Mouse (Mus musculus) forebrain, embryonic 13.5 days (tissue): ENCODE data around the gene Recql5. TPM values are rescaled to one million over a fixed set of nuclear protein-coding genes. Genes with fewer than 3 reads are reported as not detected.

Source experiments
- ATAC-seq: fragments of 200-750 bp; cut with Nextera tagmentation; 2 replicates; pipeline ENCODE4 v1.8.0; 2017
- H3K27ac ChIP-seq: fragments of 300-500 bp; sonication (generic); 2 replicates; pipeline ENCODE4 v1.5.1; 2015; ENCODE audit warnings: inconsistent platforms, mild to moderate bottlenecking, moderate library complexity
- H3K27me3 ChIP-seq: fragments of 300-500 bp; sonication (generic); 2 replicates; pipeline ENCODE4 v1.6.1; 2015; ENCODE audit warnings: mild to moderate bottlenecking, inconsistent platforms
- H3K36me3 ChIP-seq: fragments of 300-500 bp; sonication (generic); 2 replicates; pipeline ENCODE4 v1.6.1; 2015; ENCODE audit warnings: mild to moderate bottlenecking, inconsistent platforms; ENCODE audit not compliant: poor library complexity, severe bottlenecking
- H3K4me1 ChIP-seq: fragments of 300-500 bp; sonication (generic); 2 replicates; pipeline ENCODE4 v1.6.1; 2015; ENCODE audit warnings: inconsistent platforms
- H3K4me2 ChIP-seq: fragments of 300-500 bp; sonication (generic); 2 replicates; pipeline ENCODE4 v1.6.1; 2015; ENCODE audit warnings: inconsistent platforms, mild to moderate bottlenecking, moderate library complexity
- H3K4me3 ChIP-seq: fragments of 300-500 bp; sonication (generic); 2 replicates; pipeline ENCODE4 v1.5.1; 2015; ENCODE audit warnings: mild to moderate bottlenecking, inconsistent platforms
- H3K9ac ChIP-seq: fragments of 300-500 bp; sonication (generic); 2 replicates; pipeline ENCODE4 v1.6.1; 2015; ENCODE audit warnings: mild to moderate bottlenecking, inconsistent platforms
- H3K9me3 ChIP-seq: fragments of 300-500 bp; sonication (generic); replicated peaks from 2 replicates; pipeline ENCODE4 v1.6.1; 2016; ENCODE audit warnings: inconsistent platforms
- WGBS: fragments of 180-500 bp; shearing (Covaris S2); methylation state at CpG from one replicate; pipeline ENCODE4 v1.1.7; 2015; 5-methylcytosine and 5-hydroxymethylcytosine counted together
- polyA plus RNA-seq: library from polyadenylated mRNA; unstranded; fragments of >200 nt; fragmentation: Nextera tagmentation; extraction: Ambion mirVana; gene quantifications from 2 replicates; pipeline ENCODE4 v1.2.1, GENCODE M21; 2015

The Recql5 gene
- polyA plus RNA-seq, 1 experiment from 2014 or later: 24.4 TPM

DNA sequence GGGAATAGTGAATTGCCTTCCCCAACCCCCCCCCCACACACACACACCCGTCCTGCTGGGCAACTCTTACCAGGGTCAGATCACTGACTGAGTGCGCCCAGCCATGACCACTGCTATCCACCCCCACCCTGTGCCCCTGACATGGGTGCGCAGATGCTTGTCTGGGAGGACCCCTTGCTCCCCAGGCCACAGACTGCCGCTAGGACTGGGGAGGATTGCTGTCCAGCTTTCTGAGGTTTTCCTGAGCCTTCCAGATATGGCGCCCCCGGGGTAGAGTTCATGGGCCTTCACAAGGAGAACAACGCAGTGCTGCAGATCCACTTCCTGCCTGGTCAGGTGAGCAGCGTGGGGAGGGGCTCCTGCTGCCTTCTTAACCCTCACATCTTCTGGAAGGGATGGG is 89.0 kb downstream of the Recql5 start:
- WGBS: 66% methylated on average over 8 of the region's 8 CpGs
- no peaks in the 10 kb centered on the region for H3K36me3 ChIP-seq
- ATAC-seq: no peak
- no peak overlapping the region for H3K9ac ChIP-seq
- no peak overlapping the region for H3K27ac ChIP-seq
- no peaks in the 10 kb centered on the region for H3K9me3 ChIP-seq
- H3K4me2 ChIP-seq: no peak overlapping the region
- H3K27me3 ChIP-seq: no peaks in the 10 kb centered on the region
- no peaks in the 10 kb centered on the region for H3K4me1 ChIP-seq
- no peak overlapping the region for H3K4me3 ChIP-seq

DNA sequence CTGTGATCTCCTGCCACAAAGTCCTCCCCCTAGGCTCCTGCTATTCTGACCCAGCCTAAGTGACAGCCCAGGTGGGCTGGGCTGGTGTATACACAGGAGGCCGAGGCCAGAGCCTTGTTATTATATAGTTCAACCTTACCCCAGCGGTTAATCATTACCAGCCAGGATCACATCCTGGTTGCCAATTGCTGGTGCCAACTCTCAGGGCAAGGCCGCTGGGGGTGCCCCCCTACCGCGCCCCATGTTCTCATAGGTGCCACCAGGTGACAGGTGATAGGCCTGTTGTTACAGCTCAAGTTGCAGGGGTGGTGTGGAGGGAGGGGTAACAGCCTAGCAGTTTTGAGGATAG is 89.4 kb downstream of the Recql5 start:
- Histone ChIP-seq H3K27ac (no peak overlapping the region), H3K9ac (no peak overlapping the region), H3K9me3 (no peaks in the 10 kb centered on the region), H3K4me3 (no peak overlapping the region), H3K4me2 (no peak overlapping the region), H3K4me1 (no peaks in the 10 kb centered on the region), H3K27me3 (no peaks in the 10 kb centered on the region), H3K36me3 (no peaks in the 10 kb centered on the region)
- no peak for ATAC-seq
- 92% methylated on average over 5 of the region's 5 CpGs for WGBS

DNA sequence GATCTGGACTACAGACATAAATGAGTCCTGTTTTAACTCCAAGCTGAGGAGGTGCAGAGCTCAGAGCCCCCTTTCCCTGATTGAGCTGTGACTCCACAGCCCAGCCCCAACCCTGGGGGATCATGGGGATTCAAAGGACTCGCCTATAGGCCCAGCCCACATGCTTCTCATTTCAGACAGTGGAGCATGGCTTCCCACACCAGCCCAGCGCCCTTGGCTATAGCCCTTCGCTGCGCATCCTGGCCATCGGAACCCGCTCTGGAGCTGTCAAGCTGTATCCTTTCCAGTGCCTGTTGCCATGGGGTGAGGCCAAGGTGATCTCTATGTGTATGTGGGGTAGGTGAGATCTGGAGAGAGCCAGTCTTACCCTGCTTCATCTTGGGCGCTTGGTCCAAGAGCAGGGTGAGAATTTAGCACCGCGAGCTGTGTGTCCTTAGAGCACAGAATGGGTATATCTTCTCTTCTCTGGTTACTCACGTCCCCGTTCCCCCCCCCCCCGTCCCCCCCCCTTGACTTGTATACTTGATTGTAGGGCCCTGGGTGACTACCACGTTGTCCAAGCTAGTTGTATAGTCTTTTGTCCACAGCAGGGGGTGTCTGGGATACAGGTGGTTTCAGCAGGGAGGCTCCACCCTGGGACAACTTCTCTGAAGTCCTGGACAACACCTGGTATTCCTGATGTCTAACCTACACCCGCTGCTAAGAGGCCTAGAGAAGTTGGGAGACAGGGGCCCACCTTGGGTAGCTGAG is 90.0 kb downstream of the Recql5 start:
- H3K4me1 ChIP-seq: no peaks in the 10 kb centered on the region
- 80% methylated on average over 11 of the region's 14 CpGs for WGBS
- H3K27me3 ChIP-seq: no peaks in the 10 kb centered on the region
- H3K36me3 ChIP-seq: no peaks in the 10 kb centered on the region
- no peak overlapping the region for H3K4me2 ChIP-seq
- H3K4me3 ChIP-seq: no peak overlapping the region
- H3K9me3 ChIP-seq: no peaks in the 10 kb centered on the region
- no peak for ATAC-seq
- H3K9ac ChIP-seq: no peak overlapping the region
- no peak overlapping the region for H3K27ac ChIP-seq

Other genes starting within 250 kb of the Recql5 start
- 137 and 139 TPM in 2 replicates for gene Grb2, start 224.9 kb downstream of the Recql5 start, polyA plus RNA-seq
- 28.0 and 29.5 TPM in 2 replicates for gene Tmem94, start 168.0 kb downstream of the Recql5 start, polyA plus RNA-seq
- 10.7 and 13.3 TPM in 2 replicates for gene Caskin2, start 119.8 kb downstream of the Recql5 start, polyA plus RNA-seq
- 23.2 and 23.9 TPM in 2 replicates for gene Tsen54, start 118.8 kb downstream of the Recql5 start, polyA plus RNA-seq
- 0.68 and 1.2 TPM in 2 replicates for gene Llgl2, start 109.4 kb downstream of the Recql5 start, polyA plus RNA-seq
- gene Myo15b, start 75.1 kb downstream of the Recql5 start, polyA plus RNA-seq: 0.21 TPM in 1 of 2 replicates, not detected in the other
- 1.4 and 1.5 TPM in 2 replicates for gene Smim5, start 33.5 kb downstream of the Recql5 start, polyA plus RNA-seq
- 0.80 and 0.86 TPM in 2 replicates for gene Smim6, start 21.5 kb downstream of the Recql5 start, polyA plus RNA-seq
- 56.1 and 62.4 TPM in 2 replicates for gene Sap30bp, start 195 bp downstream of the Recql5 start, polyA plus RNA-seq
- 0.21 and 0.38 TPM in 2 replicates for gene Itgb4, start 41.2 kb upstream of the Recql5 start, polyA plus RNA-seq
- 74.8 and 86.1 TPM in 2 replicates for gene Galk1, start 79.2 kb upstream of the Recql5 start, polyA plus RNA-seq
- 2,689 and 2,766 TPM in 2 replicates for gene H3f3b, start 94.5 kb upstream of the Recql5 start, polyA plus RNA-seq
- 38.0 and 42.3 TPM in 2 replicates for gene Unk, start 96.8 kb upstream of the Recql5 start, polyA plus RNA-seq
- gene Unc13d, start 144.5 kb upstream of the Recql5 start, polyA plus RNA-seq: 0.84 and 0.98 TPM in 2 replicates
- 114 and 115 TPM in 2 replicates for gene Wbp2, start 153.5 kb upstream of the Recql5 start, polyA plus RNA-seq
- 2.7 and 2.8 TPM in 2 replicates for gene Trim47, start 193.7 kb upstream of the Recql5 start, polyA plus RNA-seq
- gene Trim65, start 197.7 kb upstream of the Recql5 start, polyA plus RNA-seq: 1.2 and 1.6 TPM in 2 replicates
- 79.8 and 86.1 TPM in 2 replicates for gene Mrpl38, start 205.4 kb upstream of the Recql5 start, polyA plus RNA-seq
- gene Fbf1, start 234.7 kb upstream of the Recql5 start, polyA plus RNA-seq: 58.5 and 71.5 TPM in 2 replicates